Mouse (Mus musculus): ENCODE data around the gene Sorbs1. TPM values are rescaled to one million over a fixed set of nuclear protein-coding genes. Genes with fewer than 3 reads are reported as not detected.

Gene Sorbs1
- total and polyA plus RNA-seq, 3 experiments = 2.1 to 6.2 (median 3.6) TPM

DNA sequence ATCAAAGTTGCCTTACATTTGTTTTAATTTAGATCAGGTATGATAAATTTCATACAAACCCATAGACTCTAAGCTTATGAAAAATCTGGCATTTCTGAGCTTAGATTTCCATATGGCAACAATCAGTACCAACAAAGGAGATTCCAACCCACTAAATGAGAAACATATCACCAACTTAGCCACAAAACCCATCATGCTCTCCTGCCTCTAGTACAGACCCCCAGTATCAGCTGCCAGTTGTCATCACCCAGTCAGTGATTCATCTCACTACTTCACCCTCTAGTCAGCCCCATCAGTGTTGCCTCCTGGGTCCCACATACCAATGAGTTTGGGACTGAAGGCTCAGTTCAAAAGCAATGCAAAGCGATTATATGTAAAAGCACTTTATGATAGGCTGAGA, 254.1 kb downstream of the Sorbs1 start:
- TF ChIP-seq MAX (IDR thresholded peaks at IDR 0.05; ENCODE audit: low read length) (no peak), SIN3A (IDR thresholded peaks at IDR 0.05; ENCODE audit: low read length) (no peak), CHD1 (IDR thresholded peaks at IDR 0.05; ENCODE audit: low read depth, low read length) (no peak), ZNF384 (IDR thresholded peaks at IDR 0.05; ENCODE audit: low read depth, low read length) (no peak), JUN (IDR thresholded peaks at IDR 0.05; ENCODE audit: insufficient read depth, low read depth, low read length) (no peak), ETS1 (conservative IDR thresholded peaks at IDR 0.05; ENCODE audit: low read depth, low read length) (no peak), POLR2AphosphoS2 (IDR thresholded peaks at IDR 0.05; ENCODE audit: low read depth, low read length) (no peak), ZMIZ1 (IDR thresholded peaks at IDR 0.05; ENCODE audit: low read depth, low read length) (no peak), MEF2A (IDR thresholded peaks at IDR 0.05; ENCODE audit: borderline replicate concordance, low read depth, low read length) (no peak), NRF1 (IDR thresholded peaks at IDR 0.05; ENCODE audit: low read depth, low read length) (no peak), PAX5 (IDR thresholded peaks at IDR 0.05; ENCODE audit: low read length) (no peak), TCF12 (IDR thresholded peaks at IDR 0.05; ENCODE audit: low read depth, low read length) (no peak)
- in situ Hi-C loops (cut with MboI; ENCODE audit: low pct_ligation_motif_present, low pct_unique_long_range_greater_than_20kb, low sequenced_read_pairs) = no loop called here

DNA sequence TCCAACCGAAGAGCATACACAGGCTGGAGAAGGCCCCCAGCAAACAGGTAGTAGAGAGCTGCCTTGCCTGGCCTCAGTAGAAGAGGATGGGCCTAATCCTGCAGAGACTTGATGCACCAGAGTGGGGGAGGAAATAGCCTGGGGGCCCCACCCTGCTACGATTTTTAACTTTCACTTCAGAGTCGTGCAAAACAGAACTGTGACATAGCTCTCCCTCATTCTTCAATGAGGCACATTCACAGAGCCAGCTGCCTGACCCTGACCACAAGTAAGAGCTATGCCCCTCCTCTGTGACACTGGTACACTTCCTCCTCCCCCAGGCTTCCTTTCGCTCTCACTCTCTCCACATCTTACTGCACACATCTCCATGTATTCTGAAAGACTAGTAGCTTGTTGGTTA, 256.2 kb downstream of the Sorbs1 start:
- peaks cover 13 to 28% of the 10 kb centered on the region in 2 experiments for H3K4me1 ChIP-seq (ENCODE audit: control insufficient read depth in 1 of 2, insufficient read depth in 2 of 2)
- H3K27me3 ChIP-seq (replicated peaks) = no peaks in the 10 kb centered on the region
- H3K27ac ChIP-seq (ENCODE audit: insufficient read depth, low read depth) = no peak overlapping the region
- H3K79me2 ChIP-seq (replicated peaks; ENCODE audit: control insufficient read depth, extremely low read depth, insufficient read depth, poor library complexity, severe bottlenecking) = no peaks in the 10 kb centered on the region
- in situ Hi-C loops (cut with MboI; ENCODE audit: low pct_ligation_motif_present, low pct_unique_long_range_greater_than_20kb, low sequenced_read_pairs) = no loop called here
- H3K4me3 ChIP-seq (replicated peaks in 1 of 3; ENCODE audit: low read depth in 2 of 3, low read length in 2 of 3, poor library complexity in 1 of 3) = peak overlapping the region in 1 of 3 experiments; percentile 17
- peaks cover 0 to 2% of the 10 kb centered on the region in 2 experiments for H3K36me3 ChIP-seq (replicated peaks in 1 of 2; ENCODE audit: control insufficient read depth in 1 of 2, insufficient read depth in 1 of 2, low read length in 1 of 2)
- DNase-seq (ENCODE audit: extremely low read depth) = peak; percentile 72
- no peaks in the 10 kb centered on the region for H3K9me3 ChIP-seq (replicated peaks; ENCODE audit: low read length)
- H3K9ac ChIP-seq (ENCODE audit: insufficient read depth, low read depth) = no peak overlapping the region
- peak overlapping the region; percentile 74 for H3K4me2 ChIP-seq (ENCODE audit: insufficient read depth, low read depth, poor library complexity, severe bottlenecking)
- dilution Hi-C loops (cut with MboI; ENCODE audit: extremely low pct_ligation_motif_present, extremely low pct_unique_long_range_greater_than_20kb, low sequenced_read_pairs) = no loop called here
- TF ChIP-seq MAZ (IDR thresholded peaks at IDR 0.05; ENCODE audit: low read depth, low read length) (0 out of 2 replicates have a peak, but pooled peaks have one; percentile 27), JUN (IDR thresholded peaks at IDR 0.05; ENCODE audit: insufficient read depth, low read depth, low read length) (no peak), CHD1 (IDR thresholded peaks at IDR 0.05; ENCODE audit: low read depth, low read length) (no peak), POLR2A (IDR thresholded peaks at IDR 0.05; ENCODE audit: low read depth, low read length) (no peak), ZC3H11A (IDR thresholded peaks at IDR 0.05; ENCODE audit: low read depth, low read length) (no peak), ZKSCAN1 (IDR thresholded peaks at IDR 0.05; ENCODE audit: borderline replicate concordance, low read depth, low read length) (no peak), UBTF (IDR thresholded peaks at IDR 0.05; ENCODE audit: low read depth, low read length) (no peak), USF2 (conservative IDR thresholded peaks at IDR 0.05; ENCODE audit: low read depth, low read length) (no peak), GABPA (IDR thresholded peaks at IDR 0.05; ENCODE audit: insufficient replicate concordance, low read depth, low read length) (no peak), MEF2A (IDR thresholded peaks at IDR 0.05; ENCODE audit: borderline replicate concordance, low read depth, low read length) (no peak; the same call in 1 of the 2 replicates), CHD2 (IDR thresholded peaks at IDR 0.05; ENCODE audit: low read length) (no peak), E2F4 (IDR thresholded peaks at IDR 0.05; ENCODE audit: insufficient replicate concordance, low read depth, low read length) (no peak), MAFK (IDR thresholded peaks at IDR 0.05; ENCODE audit: insufficient replicate concordance, low read length) (no peak), MXI1 (IDR thresholded peaks at IDR 0.05; ENCODE audit: low read depth, low read length) (no peak), MAX (IDR thresholded peaks at IDR 0.05; ENCODE audit: low read length) (no peak), IRF4 (IDR thresholded peaks at IDR 0.05; ENCODE audit: low read depth, low read length) (peak; percentile 60; the same call in 1 of the 2 replicates), POLR2AphosphoS2 (IDR thresholded peaks at IDR 0.05; ENCODE audit: low read depth, low read length) (no peak), SMC3 (IDR thresholded peaks at IDR 0.05; ENCODE audit: low read depth, low read length) (no peak), MYC (IDR thresholded peaks at IDR 0.05; ENCODE audit: low read depth, low read length) (no peak), HCFC1 (IDR thresholded peaks at IDR 0.05; ENCODE audit: low read depth, low read length) (no peak), USF1 (IDR thresholded peaks at IDR 0.05; ENCODE audit: low read depth, low read length) (no peak), NRF1 (IDR thresholded peaks at IDR 0.05; ENCODE audit: low read depth, low read length) (no peak), ETS1 (conservative IDR thresholded peaks at IDR 0.05; ENCODE audit: low read depth, low read length) (peak; percentile 43; the same call in 1 of the 2 replicates), TCF12 (IDR thresholded peaks at IDR 0.05; ENCODE audit: low read depth, low read length) (0 out of 2 replicates have a peak, but pooled peaks have one; percentile 10), RAD21 (IDR thresholded peaks at IDR 0.05; ENCODE audit: low read depth, low read length) (no peak), EP300 (IDR thresholded peaks at IDR 0.05; ENCODE audit: low read length) (peak; percentile 42; the same call in 1 of the 2 replicates), KAT2A (IDR thresholded peaks at IDR 0.05; ENCODE audit: insufficient replicate concordance, low read length) (no peak)

More for the DNA sequence above, 254.1 kb downstream of the Sorbs1 start:
- dilution Hi-C loops (cut with MboI; ENCODE audit: extremely low pct_ligation_motif_present, extremely low pct_unique_long_range_greater_than_20kb, low sequenced_read_pairs) = no loop called here
- no peaks in the 10 kb centered on the region for H3K79me2 ChIP-seq (replicated peaks; ENCODE audit: control insufficient read depth, extremely low read depth, insufficient read depth, poor library complexity, severe bottlenecking)
- H3K9ac ChIP-seq (ENCODE audit: insufficient read depth, low read depth) = no peak overlapping the region
- peaks cover 13 to 28% of the 10 kb centered on the region in 2 experiments for H3K4me1 ChIP-seq (ENCODE audit: control insufficient read depth in 1 of 2, insufficient read depth in 2 of 2)
- peaks cover 0 to 2% of the 10 kb centered on the region in 2 experiments for H3K36me3 ChIP-seq (replicated peaks in 1 of 2; ENCODE audit: control insufficient read depth in 1 of 2, insufficient read depth in 1 of 2, low read length in 1 of 2)
- no peak overlapping the region for H3K4me3 ChIP-seq (replicated peaks in 1 of 3; ENCODE audit: low read depth in 2 of 3, low read length in 2 of 3, poor library complexity in 1 of 3)
- no peaks in the 10 kb centered on the region for H3K9me3 ChIP-seq (replicated peaks; ENCODE audit: low read length)
- no peak overlapping the region for H3K4me2 ChIP-seq (ENCODE audit: insufficient read depth, low read depth, poor library complexity, severe bottlenecking)
- no peaks in the 10 kb centered on the region for H3K27me3 ChIP-seq (replicated peaks)
- no peak for DNase-seq (ENCODE audit: extremely low read depth)
- H3K27ac ChIP-seq (ENCODE audit: insufficient read depth, low read depth) = no peak overlapping the region

Measured in CH12.LX (cell line).